Mouse (Mus musculus) cerebellum, adult 2 months (tissue): Measurements from ENCODE around the gene 4930402H24Rik.

Experiments
- CTCF ChIP-seq: fragments of 200-500 bp; IDR thresholded peaks from 2 replicates; pipeline ENCODE4 v1.5.1; 2011; ENCODE audit warnings: low read depth, mild to moderate bottlenecking, control low read depth, low read length, moderate library complexity, borderline replicate concordance; ENCODE audit not compliant: insufficient read depth
- POLR2A ChIP-seq: fragments of 200-500 bp; IDR thresholded peaks from 2 replicates; pipeline ENCODE4 v1.6.1; 2011; ENCODE audit warnings: low read length, control low read depth, borderline replicate concordance; ENCODE audit not compliant: insufficient read depth

- TF ChIP-seq CTCF (no peak), POLR2A (no peak)
Observed at GRCm38 (mm10) chr2:130784939-130785338, 121.3 kb downstream of the 4930402H24Rik start.
